Mouse (Mus musculus): ENCODE results near the gene Bsn. TPM values are rescaled to one million over a fixed set of nuclear protein-coding genes. Genes with fewer than 3 reads are reported as not detected.
A peak's percentile ranks its signal among the peaks of the same experiment; 100 is the strongest.

Bsn gene
- polyA plus RNA-seq, 1 experiment from 2014 or later = 4.4 TPM

DNA sequence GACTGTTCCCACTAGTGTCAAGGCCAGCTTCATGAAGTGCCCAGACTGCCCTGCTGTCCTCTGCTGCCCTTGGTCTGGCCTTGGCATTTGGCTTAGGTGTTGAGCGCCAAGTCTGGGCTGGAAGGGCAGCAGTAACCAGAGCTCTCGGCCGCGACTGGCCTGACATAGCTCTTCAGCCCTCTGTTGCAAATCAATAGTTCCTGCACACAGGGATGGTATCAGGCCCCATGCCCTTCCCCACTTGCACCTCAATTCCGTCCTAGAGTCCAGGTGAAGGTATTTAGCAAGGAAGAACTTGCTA is 133.0 kb downstream of the Bsn start:
- Histone ChIP-seq H3K27ac (ENCODE audit: low read depth, low read length) (no peak overlapping the region), H3K9me3 (ENCODE audit: control insufficient read depth, low read length) (no peaks in the 10 kb centered on the region), H3K4me3 (ENCODE audit: low read depth, low read length) (no peak overlapping the region), H3K4me2 (replicated peaks; ENCODE audit: low read depth, low read length) (no peak overlapping the region), H3K36me3 (ENCODE audit: control insufficient read depth, insufficient read depth, low read length) (0 out of 2 replicates have a peak, but pooled peaks cover 2% of the 10 kb centered on the region), H3K4me1 (replicated peaks; ENCODE audit: control insufficient read depth, insufficient read depth, low read length) (peaks cover 2% of the 10 kb centered on the region; the same call in 1 of the 2 replicates), H3K27me3 (ENCODE audit: control insufficient read depth, insufficient read depth, low read length) (no peaks in the 10 kb centered on the region), H3K9ac (ENCODE audit: low read depth, low read length) (no peak overlapping the region)
- no peak for ATAC-seq (ENCODE audit: low FRiP score)
- DNase-seq (ENCODE audit: low spot score) = no peak
- 95% methylated on average over 5 of the region's 5 CpGs for WGBS

DNA sequence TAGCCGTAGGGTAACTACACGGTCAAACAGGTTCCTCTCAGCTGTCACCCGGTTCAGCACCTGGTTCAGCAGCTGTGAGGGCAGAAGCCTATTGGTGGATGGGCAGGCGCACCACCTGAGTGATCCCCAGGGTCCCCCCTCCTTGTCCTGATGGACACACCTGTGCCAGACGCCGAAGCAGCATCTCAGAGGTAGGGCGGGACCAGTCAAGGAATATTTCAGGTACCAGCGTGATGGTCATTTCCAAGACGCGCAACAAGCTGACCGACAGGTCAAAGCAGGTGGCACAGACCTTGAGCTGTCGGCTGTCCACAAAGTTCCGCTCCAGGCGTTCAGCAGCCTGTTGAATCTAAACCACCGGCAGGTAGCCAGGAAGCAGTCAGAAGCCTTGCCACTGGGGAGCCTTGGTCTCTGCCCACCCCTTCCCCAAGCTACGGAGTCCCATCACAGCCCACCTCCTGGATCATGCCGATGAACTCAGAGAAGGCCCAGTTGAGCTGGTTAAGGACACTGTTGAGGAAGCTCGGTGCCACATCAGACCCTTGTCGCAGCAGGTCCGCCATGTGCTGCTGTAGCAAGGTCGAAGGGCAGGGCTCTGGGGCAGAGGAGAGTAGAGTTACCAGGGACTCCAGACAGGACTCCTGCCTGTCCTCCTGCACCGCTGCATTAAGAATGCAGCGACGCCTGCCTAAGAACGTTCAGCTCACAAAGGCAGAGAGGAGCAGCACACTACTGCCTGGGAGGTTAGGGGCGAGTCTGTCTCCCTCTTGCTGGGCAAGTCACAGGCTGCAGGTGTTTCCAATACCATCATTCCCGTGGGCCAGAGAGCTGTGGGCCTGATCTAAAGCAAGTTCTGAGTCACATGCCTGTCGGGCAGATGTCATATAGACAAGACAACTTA is 133.6 kb downstream of the Bsn start:
- no peaks in the 10 kb centered on the region for H3K27me3 ChIP-seq (ENCODE audit: control insufficient read depth, insufficient read depth, low read length)
- no peak for ATAC-seq (ENCODE audit: low FRiP score)
- DNase-seq (ENCODE audit: low spot score) = no peak
- H3K36me3 ChIP-seq (ENCODE audit: control insufficient read depth, insufficient read depth, low read length) = 0 out of 2 replicates have a peak, but pooled peaks cover 2% of the 10 kb centered on the region
- no peak overlapping the region for H3K4me2 ChIP-seq (replicated peaks; ENCODE audit: low read depth, low read length)
- no peaks in the 10 kb centered on the region for H3K9me3 ChIP-seq (ENCODE audit: control insufficient read depth, low read length)
- no peak overlapping the region for H3K4me3 ChIP-seq (ENCODE audit: low read depth, low read length)
- H3K9ac ChIP-seq (ENCODE audit: low read depth, low read length) = no peak overlapping the region
- WGBS = 78% methylated on average over 28 of the region's 28 CpGs
- H3K4me1 ChIP-seq (replicated peaks; ENCODE audit: control insufficient read depth, insufficient read depth, low read length) = peaks cover 2% of the 10 kb centered on the region; the same call in 1 of the 2 replicates
- H3K27ac ChIP-seq (ENCODE audit: low read depth, low read length) = no peak overlapping the region

DNA sequence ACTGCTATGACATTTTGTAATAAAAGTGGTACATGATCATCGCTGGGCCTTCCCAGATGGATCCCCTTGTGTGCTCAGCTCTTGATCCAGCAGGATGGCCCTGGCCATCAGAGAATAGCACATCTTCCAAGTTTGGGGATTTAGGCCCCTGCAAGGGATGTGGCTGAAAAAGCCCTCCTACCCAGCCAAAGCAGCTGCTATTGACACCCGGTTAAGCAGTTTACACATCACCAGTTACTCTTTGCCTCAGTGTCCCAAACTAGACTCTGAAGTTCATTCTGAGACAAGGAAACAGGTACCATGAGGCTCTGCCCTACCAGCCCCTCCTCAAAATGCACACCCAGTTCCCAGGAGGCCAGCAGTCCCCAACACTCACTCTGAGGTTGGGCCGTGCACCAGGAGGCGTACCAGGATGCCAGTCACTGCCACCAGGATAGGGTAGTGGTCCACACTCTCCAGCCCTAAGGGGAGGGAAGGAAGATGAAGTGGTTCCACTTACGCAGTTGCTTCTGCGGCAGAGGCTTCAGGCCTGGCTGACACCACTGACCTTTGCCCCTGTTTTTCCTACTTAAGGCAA is 134.4 kb downstream of the Bsn start:
- Histone ChIP-seq H3K4me3 (ENCODE audit: low read depth, low read length) (no peak overlapping the region), H3K9ac (ENCODE audit: low read depth, low read length) (no peak overlapping the region), H3K9me3 (ENCODE audit: control insufficient read depth, low read length) (no peaks in the 10 kb centered on the region), H3K4me2 (replicated peaks; ENCODE audit: low read depth, low read length) (no peak overlapping the region), H3K36me3 (ENCODE audit: control insufficient read depth, insufficient read depth, low read length) (0 out of 2 replicates have a peak, but pooled peaks cover 2% of the 10 kb centered on the region), H3K27ac (ENCODE audit: low read depth, low read length) (no peak overlapping the region), H3K4me1 (replicated peaks; ENCODE audit: control insufficient read depth, insufficient read depth, low read length) (peaks cover 2% of the 10 kb centered on the region; the same call in 1 of the 2 replicates), H3K27me3 (ENCODE audit: control insufficient read depth, insufficient read depth, low read length) (no peaks in the 10 kb centered on the region)
- DNase-seq (ENCODE audit: low spot score) (no peak), ATAC-seq (ENCODE audit: low FRiP score) (no peak)
- 91% methylated on average over 6 of the region's 6 CpGs for WGBS

DNA sequence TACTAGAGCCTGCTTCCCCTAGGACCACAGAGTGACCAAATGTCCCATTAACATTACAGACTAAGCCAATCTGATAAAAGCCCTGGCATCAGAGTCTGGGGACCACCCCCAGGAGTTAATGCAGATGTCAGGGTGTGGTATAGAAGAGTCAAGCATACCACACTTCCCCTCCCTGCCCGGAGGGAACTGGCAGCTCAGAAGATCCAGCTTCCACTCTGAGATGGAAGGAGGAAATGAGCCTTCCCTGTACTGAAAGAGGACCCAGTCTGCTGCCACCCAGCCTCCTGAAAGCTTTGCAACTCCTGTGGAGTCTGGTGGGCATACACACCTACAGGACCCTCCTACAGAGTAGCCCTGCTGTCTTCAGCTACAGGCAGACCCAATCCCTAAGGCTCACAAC is 135.1 kb downstream of the Bsn start:
- H3K9ac ChIP-seq (ENCODE audit: low read depth, low read length) = no peak overlapping the region
- H3K4me2 ChIP-seq (replicated peaks; ENCODE audit: low read depth, low read length) = no peak overlapping the region
- H3K4me1 ChIP-seq (replicated peaks; ENCODE audit: control insufficient read depth, insufficient read depth, low read length) = peaks cover 2% of the 10 kb centered on the region; the same call in 1 of the 2 replicates
- ATAC-seq (ENCODE audit: low FRiP score) (no peak), DNase-seq (ENCODE audit: low spot score) (no peak)
- 0 out of 2 replicates have a peak, but pooled peaks cover 2% of the 10 kb centered on the region for H3K36me3 ChIP-seq (ENCODE audit: control insufficient read depth, insufficient read depth, low read length)
- H3K9me3 ChIP-seq (ENCODE audit: control insufficient read depth, low read length) = no peaks in the 10 kb centered on the region
- H3K27ac ChIP-seq (ENCODE audit: low read depth, low read length) = no peak overlapping the region
- 94% methylated on average over 1 of the region's 1 CpGs for WGBS
- no peaks in the 10 kb centered on the region for H3K27me3 ChIP-seq (ENCODE audit: control insufficient read depth, insufficient read depth, low read length)
- no peak overlapping the region for H3K4me3 ChIP-seq (ENCODE audit: low read depth, low read length)

DNA sequence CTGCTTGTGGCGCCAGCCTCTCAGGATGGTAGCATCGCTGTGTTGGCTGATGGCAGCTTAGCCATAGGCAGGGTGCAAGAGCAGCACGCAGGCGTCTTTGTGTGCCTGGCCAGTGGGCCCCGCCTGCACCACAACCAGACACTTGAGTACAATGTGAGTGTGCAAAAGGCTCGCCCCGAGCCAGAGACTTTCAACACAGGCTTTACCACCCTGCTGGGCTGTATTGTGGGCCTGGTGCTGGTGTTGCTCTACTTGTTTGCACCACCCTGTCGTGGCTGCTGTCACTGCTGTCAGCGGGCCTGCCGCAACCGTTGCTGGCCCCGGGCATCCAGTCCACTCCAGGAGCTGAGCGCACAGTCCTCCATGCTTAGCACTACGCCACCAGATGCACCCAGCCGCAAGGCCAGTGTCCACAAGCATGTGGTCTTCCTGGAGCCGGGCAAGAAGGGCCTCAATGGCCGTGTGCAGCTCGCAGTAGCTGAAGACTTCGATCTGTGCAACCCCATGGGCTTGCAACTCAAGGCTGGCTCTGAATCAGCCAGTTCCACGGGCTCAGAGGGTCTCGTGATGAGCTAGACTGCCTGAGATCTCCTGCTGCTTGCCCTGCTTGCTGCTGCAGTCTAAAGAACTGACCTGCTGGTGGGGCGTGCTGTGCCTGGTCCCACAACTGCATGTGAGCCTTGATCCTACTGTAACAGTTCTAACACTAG is 135.7 kb downstream of the Bsn start:
- Histone ChIP-seq H3K36me3 (ENCODE audit: control insufficient read depth, insufficient read depth, low read length) (0 out of 2 replicates have a peak, but pooled peaks cover 2% of the 10 kb centered on the region), H3K4me2 (replicated peaks; ENCODE audit: low read depth, low read length) (no peak overlapping the region), H3K27ac (ENCODE audit: low read depth, low read length) (no peak overlapping the region), H3K9ac (ENCODE audit: low read depth, low read length) (no peak overlapping the region), H3K4me3 (ENCODE audit: low read depth, low read length) (no peak overlapping the region), H3K4me1 (replicated peaks; ENCODE audit: control insufficient read depth, insufficient read depth, low read length) (peaks cover 5% of the 10 kb centered on the region; the same call in 1 of the 2 replicates), H3K27me3 (ENCODE audit: control insufficient read depth, insufficient read depth, low read length) (no peaks in the 10 kb centered on the region), H3K9me3 (ENCODE audit: control insufficient read depth, low read length) (no peaks in the 10 kb centered on the region)
- WGBS = 91% methylated on average over 22 of the region's 22 CpGs
- DNase-seq (ENCODE audit: low spot score) (no peak), ATAC-seq (ENCODE audit: low FRiP score) (no peak)

DNA sequence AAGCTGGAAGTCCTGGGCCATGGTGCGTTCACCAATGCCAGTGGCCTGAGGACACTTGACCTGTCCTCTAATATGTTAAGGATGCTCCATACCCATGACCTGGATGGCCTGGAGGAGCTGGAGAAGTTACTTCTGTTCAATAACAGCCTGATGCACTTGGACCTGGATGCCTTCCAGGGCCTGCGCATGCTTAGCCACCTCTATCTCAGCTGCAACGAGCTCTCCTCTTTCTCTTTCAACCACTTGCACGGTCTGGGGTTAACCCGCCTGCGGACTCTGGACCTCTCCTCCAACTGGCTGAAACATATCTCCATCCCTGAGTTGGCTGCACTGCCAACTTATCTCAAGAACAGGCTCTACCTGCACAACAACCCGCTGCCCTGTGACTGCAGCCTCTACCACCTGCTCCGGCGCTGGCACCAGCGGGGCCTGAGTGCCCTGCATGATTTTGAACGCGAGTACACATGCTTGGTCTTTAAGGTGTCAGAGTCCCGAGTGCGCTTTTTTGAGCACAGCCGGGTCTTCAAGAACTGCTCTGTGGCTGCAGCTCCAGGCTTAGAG is 136.4 kb downstream of the Bsn start:
- no peak overlapping the region for H3K9ac ChIP-seq (ENCODE audit: low read depth, low read length)
- H3K4me3 ChIP-seq (ENCODE audit: low read depth, low read length) = no peak overlapping the region
- no peaks in the 10 kb centered on the region for H3K36me3 ChIP-seq (ENCODE audit: control insufficient read depth, insufficient read depth, low read length)
- 93% methylated on average over 15 of the region's 15 CpGs for WGBS
- no peak overlapping the region for H3K27ac ChIP-seq (ENCODE audit: low read depth, low read length)
- DNase-seq (ENCODE audit: low spot score) = no peak
- H3K4me2 ChIP-seq (replicated peaks; ENCODE audit: low read depth, low read length) = no peak overlapping the region
- no peaks in the 10 kb centered on the region for H3K27me3 ChIP-seq (ENCODE audit: control insufficient read depth, insufficient read depth, low read length)
- H3K9me3 ChIP-seq (ENCODE audit: control insufficient read depth, low read length) = no peaks in the 10 kb centered on the region
- peaks cover 6% of the 10 kb centered on the region; the same call in 1 of the 2 replicates for H3K4me1 ChIP-seq (replicated peaks; ENCODE audit: control insufficient read depth, insufficient read depth, low read length)
- no peak for ATAC-seq (ENCODE audit: low FRiP score)

DNA sequence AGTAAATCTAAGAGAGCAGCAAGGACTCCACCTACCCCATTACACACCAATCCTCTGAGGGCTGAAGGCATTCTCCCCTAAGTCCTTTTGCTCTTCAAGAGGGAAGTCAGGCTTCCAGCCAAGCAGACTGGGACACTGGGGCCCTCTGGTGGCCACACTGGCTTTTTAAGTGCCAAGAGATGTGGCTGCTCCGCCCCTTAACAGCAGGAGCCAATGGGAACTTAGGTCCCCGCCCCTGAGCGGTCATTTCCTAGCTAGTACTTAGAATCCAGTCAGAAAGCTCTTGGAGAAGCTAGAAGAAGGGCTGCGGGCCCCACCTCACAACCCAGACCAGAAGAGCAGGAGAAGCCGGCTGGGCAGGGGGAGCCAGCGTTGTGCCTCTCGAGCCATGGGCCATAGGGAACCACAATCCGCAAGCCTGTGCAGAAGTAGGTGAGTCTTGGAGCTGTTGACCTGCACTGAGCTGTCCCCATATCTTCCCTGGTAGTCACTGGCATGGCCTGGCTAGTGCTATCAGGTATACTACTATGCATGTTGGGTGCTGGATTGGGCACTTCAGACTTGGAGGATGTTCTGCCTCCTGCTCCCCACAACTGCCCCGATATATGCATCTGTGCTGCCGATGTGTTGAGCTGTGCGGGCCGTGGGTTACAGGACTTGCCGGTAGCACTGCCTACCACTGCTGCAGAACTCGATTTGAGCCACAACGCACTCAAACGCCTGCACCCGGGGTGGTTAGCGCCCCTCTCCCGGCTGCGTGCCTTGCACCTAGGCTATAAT is 137.1 kb downstream of the Bsn start, which contains the start of gene Amigo3:
Gene Amigo3 (plus strand): TSS at position 275 of the 780 bp plus-strand sequence.
- H3K27ac ChIP-seq (ENCODE audit: low read depth, low read length) = no peak within 1 kb of the TSS
- DNase-seq (ENCODE audit: low spot score) (peak; percentile 97), ATAC-seq (ENCODE audit: low FRiP score) (peak; percentile 20; the same call in 1 of the 2 replicates)
- no peaks in the 10 kb centered on the region for H3K36me3 ChIP-seq (ENCODE audit: control insufficient read depth, insufficient read depth, low read length)
- WGBS = 57% methylated on average over 20 of the region's 20 CpGs
- H3K9ac ChIP-seq (ENCODE audit: low read depth, low read length) = no peak within 1 kb of the TSS
- H3K4me3 ChIP-seq (ENCODE audit: low read depth, low read length) = no peak within 1 kb of the TSS
- peaks cover 10% of the 10 kb centered on the region; the same call in 1 of the 2 replicates for H3K4me1 ChIP-seq (replicated peaks; ENCODE audit: control insufficient read depth, insufficient read depth, low read length)
- H3K9me3 ChIP-seq (ENCODE audit: control insufficient read depth, low read length) = no peaks in the 10 kb centered on the region
- H3K4me2 ChIP-seq (replicated peaks; ENCODE audit: low read depth, low read length) = 0 out of 2 replicates have a peak within 1 kb of the TSS, but pooled peaks have one; percentile 9
- H3K27me3 ChIP-seq (ENCODE audit: control insufficient read depth, insufficient read depth, low read length) = no peaks in the 10 kb centered on the region

DNA sequence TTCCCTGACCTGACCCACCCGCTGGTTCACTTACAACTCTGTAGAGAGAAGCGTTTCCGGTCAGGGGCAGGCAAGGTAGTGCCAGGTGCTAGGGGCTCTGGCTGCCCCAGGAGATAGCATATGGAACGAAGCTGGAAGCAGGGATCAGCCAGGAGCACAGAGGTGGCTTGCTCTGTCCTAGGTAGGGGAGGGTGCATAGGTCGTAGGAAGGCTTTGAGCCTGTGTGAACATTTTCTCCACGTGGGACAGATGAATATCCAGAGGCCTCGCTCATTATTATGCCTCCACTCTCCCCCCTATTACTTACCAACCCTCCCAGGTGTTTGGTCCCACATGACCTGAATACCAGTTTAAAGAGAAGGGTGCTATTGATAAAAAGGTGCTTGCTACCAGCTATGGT is 137.8 kb downstream of the Bsn start:
- Histone ChIP-seq H3K4me3 (ENCODE audit: low read depth, low read length) (no peak overlapping the region), H3K9ac (ENCODE audit: low read depth, low read length) (no peak overlapping the region), H3K27ac (ENCODE audit: low read depth, low read length) (no peak overlapping the region), H3K4me1 (replicated peaks; ENCODE audit: control insufficient read depth, insufficient read depth, low read length) (peaks cover 11% of the 10 kb centered on the region; the same call in 1 of the 2 replicates), H3K9me3 (ENCODE audit: control insufficient read depth, low read length) (no peaks in the 10 kb centered on the region), H3K4me2 (replicated peaks; ENCODE audit: low read depth, low read length) (no peak overlapping the region), H3K27me3 (ENCODE audit: control insufficient read depth, insufficient read depth, low read length) (no peaks in the 10 kb centered on the region), H3K36me3 (ENCODE audit: control insufficient read depth, insufficient read depth, low read length) (no peaks in the 10 kb centered on the region)
- ATAC-seq (ENCODE audit: low FRiP score) (no peak), DNase-seq (ENCODE audit: low spot score) (no peak)
- WGBS = 76% methylated on average over 7 of the region's 7 CpGs
